Mouse (Mus musculus): Measurements from ENCODE around the gene Ncor2. TPM values are rescaled to one million over a fixed set of nuclear protein-coding genes. Genes with fewer than 3 reads are reported as not detected.
A peak's percentile ranks its signal among the peaks of the same experiment; 100 is the strongest.

The Ncor2 gene
- total RNA-seq, 1 experiment from 2014 or later, result 10.7 TPM

GRCm38 (mm10) chr5:125102352-125102751 is 76.7 kb downstream of the Ncor2 start:
- ATAC-seq (replicated peaks in 1 of 2; ENCODE audit: insufficient read depth in 1 of 2, low FRiP score in 2 of 2, low TSS enrichment in 1 of 2, low read depth in 1 of 2, poor library complexity in 2 of 2, severe bottlenecking in 2 of 2), result peak; percentile 5 to 18; a peak in 1 of 4 replicates

DNA sequence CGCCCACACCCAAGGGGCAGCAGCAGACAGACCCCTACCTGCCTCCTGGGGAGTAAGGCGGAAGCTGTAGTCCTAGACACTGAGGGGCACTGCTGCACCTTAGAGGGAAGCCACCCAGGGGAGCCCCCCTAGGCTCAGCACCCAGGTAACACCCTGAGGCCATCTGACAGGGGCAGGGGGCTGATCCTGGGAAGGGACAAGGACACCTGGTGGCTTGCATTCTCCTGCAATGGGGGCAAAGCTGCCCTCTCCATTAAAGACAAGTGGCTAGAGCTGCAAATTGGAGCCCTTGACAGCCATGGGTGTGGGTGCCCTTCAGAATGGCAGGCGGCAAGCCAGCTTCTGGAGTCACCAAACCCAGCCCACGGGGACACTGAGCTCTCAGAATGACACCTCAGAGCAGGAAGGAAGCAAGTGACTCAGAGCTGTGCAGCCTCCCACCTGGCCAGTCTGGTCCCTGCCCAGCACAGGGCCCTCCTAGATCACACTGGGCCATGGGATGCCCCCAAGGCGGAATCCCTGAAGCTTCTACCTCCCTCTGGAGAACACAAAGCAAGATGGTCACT is 79.2 kb downstream of the Ncor2 start:
- ATAC-seq (replicated peaks in 1 of 2; ENCODE audit: insufficient read depth in 1 of 2, low FRiP score in 2 of 2, low TSS enrichment in 1 of 2, low read depth in 1 of 2, poor library complexity in 2 of 2, severe bottlenecking in 2 of 2), result no peak

- ATAC-seq (replicated peaks in 1 of 2; ENCODE audit: insufficient read depth in 1 of 2, low FRiP score in 2 of 2, low TSS enrichment in 1 of 2, low read depth in 1 of 2, poor library complexity in 2 of 2, severe bottlenecking in 2 of 2), result no peak
Measured at GRCm38 (mm10) chr5:125098692-125099091, 80.3 kb downstream of the Ncor2 start.

DNA sequence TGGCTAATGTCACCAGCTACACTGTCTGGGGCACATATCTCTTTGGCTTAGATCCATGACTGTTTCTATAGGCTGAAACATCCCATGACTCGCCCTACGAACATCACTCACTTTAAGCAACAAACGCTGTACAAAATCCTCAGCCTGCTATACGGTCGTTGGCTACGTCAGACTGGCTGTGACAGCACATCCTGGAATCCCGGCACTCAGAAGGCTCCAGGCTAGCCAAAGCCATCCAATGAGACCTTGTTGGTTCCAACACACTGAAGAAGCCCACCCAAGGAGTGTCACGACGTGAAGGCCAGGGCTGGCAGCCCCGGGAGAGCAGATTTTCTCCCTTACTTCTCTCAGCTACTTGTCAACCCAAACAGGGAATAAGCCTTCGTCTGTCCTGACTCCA is 82.7 kb downstream of the Ncor2 start:
- no peak for ATAC-seq (replicated peaks in 1 of 2; ENCODE audit: insufficient read depth in 1 of 2, low FRiP score in 2 of 2, low TSS enrichment in 1 of 2, low read depth in 1 of 2, poor library complexity in 2 of 2, severe bottlenecking in 2 of 2)

GRCm38 (mm10) chr5:125095525-125096175 is 83.4 kb downstream of the Ncor2 start:
- ATAC-seq (replicated peaks in 1 of 2; ENCODE audit: insufficient read depth in 1 of 2, low FRiP score in 2 of 2, low TSS enrichment in 1 of 2, low read depth in 1 of 2, poor library complexity in 2 of 2, severe bottlenecking in 2 of 2), result no peak

DNA sequence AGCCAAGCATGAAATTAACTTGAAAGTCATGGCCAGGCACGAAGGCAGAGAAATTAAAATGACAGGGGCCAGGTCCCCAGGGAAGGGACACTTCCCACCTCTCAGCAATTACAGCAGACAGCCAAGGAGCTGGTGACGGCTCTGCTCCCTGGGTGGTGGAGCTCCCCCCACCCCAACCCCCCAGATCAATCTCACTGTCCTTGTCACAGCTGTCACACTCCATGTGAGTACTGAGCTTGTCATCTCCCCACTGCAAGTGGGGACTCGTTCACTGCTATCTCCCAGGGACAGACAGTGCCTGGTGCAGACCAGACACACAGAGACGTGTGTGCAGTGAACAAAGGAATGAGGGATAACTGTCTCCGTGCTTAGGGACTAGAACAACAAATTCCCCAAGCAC is 85.2 kb downstream of the Ncor2 start:
- ATAC-seq (replicated peaks in 1 of 2; ENCODE audit: insufficient read depth in 1 of 2, low FRiP score in 2 of 2, low TSS enrichment in 1 of 2, low read depth in 1 of 2, poor library complexity in 2 of 2, severe bottlenecking in 2 of 2), result no peak

DNA sequence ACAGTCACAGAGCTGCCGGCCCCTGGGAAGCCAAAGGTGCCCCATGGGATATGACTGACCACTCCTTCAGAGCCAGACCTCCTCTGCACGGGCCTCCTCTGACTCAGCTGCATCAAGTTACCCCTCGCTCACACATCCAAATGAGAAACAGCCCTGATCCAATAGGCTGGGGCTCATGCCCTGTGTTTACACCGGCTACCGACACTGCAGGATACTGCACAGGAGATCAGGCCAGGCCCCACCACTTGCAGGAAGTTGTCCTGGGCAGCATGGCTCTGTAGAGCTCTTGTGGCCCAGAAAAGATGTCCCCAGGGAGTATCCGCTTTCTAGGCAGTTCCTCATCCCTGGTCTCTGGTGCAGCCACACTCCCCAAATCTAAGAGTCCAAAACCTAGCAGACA is 90.9 kb downstream of the Ncor2 start:
- no peak for ATAC-seq (replicated peaks in 1 of 2; ENCODE audit: insufficient read depth in 1 of 2, low FRiP score in 2 of 2, low TSS enrichment in 1 of 2, low read depth in 1 of 2, poor library complexity in 2 of 2, severe bottlenecking in 2 of 2)

DNA sequence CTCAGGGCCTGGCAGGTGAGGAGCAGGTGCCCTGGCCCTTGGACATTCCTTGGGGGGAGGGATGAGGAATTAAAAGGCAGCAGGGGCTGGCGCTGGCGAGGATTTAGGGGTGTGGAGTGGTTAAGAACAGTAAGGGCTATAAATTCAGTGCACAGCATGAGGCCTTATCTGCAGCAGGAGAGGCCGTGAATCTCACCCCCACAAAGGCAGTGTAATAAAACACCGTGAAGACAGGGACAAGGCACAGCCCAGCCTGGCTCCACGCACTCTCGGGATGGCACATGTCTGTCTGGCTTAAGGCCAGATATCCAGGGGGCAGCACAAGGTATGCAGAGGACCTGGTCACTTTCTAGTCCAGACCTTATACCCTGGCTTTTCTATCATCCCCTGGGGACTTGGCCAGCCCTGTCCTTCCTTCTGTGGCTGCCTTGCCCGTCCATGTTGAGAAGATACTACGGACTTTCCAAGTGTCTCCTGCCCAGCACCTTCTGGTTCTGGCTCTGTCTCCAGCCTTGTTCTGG is 93.9 kb downstream of the Ncor2 start:
- ATAC-seq (replicated peaks in 1 of 2; ENCODE audit: insufficient read depth in 1 of 2, low FRiP score in 2 of 2, low TSS enrichment in 1 of 2, low read depth in 1 of 2, poor library complexity in 2 of 2, severe bottlenecking in 2 of 2), result no peak

- ATAC-seq (replicated peaks in 1 of 2; ENCODE audit: insufficient read depth in 1 of 2, low FRiP score in 2 of 2, low TSS enrichment in 1 of 2, low read depth in 1 of 2, poor library complexity in 2 of 2, severe bottlenecking in 2 of 2), result no peak
Measured at GRCm38 (mm10) chr5:125083674-125084073, 95.3 kb downstream of the Ncor2 start.

- no peak for ATAC-seq (replicated peaks in 1 of 2; ENCODE audit: insufficient read depth in 1 of 2, low FRiP score in 2 of 2, low TSS enrichment in 1 of 2, low read depth in 1 of 2, poor library complexity in 2 of 2, severe bottlenecking in 2 of 2)
Measured at GRCm38 (mm10) chr5:125081318-125082101, 97.5 kb downstream of the Ncor2 start.

DNA sequence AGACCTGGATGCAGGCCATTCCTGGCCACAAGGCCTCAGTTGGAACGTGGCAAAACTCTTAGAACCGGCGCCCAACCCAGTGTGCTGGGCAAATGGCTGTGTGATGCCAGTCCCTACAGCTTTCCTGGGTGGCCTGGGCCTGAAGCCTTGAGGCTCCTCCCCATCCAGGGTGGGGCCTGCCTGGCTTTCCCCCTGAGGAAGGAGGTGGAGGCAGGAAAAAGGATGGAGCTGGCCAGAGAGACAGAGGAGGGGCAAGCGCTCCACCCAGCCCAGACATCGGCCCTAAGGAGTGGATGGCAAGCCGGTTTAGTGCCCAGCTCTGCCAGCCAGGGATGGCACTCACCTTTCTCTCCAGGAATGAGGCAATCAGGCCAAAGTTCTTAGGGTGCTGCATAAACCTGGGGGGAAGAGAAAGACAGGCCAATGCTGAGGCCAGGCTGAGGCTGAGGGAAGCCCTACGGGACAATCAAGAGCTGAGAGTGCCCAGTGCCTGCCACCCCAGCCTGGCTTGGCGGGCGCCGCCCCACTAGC is 98.2 kb downstream of the Ncor2 start:
- ATAC-seq (replicated peaks in 1 of 2; ENCODE audit: insufficient read depth in 1 of 2, low FRiP score in 2 of 2, low TSS enrichment in 1 of 2, low read depth in 1 of 2, poor library complexity in 2 of 2, severe bottlenecking in 2 of 2), result no peak

GRCm38 (mm10) chr5:125080352-125080751 is 98.7 kb downstream of the Ncor2 start:
- ATAC-seq (replicated peaks in 1 of 2; ENCODE audit: insufficient read depth in 1 of 2, low FRiP score in 2 of 2, low TSS enrichment in 1 of 2, low read depth in 1 of 2, poor library complexity in 2 of 2, severe bottlenecking in 2 of 2), result no peak

- ATAC-seq (replicated peaks in 1 of 2; ENCODE audit: insufficient read depth in 1 of 2, low FRiP score in 2 of 2, low TSS enrichment in 1 of 2, low read depth in 1 of 2, poor library complexity in 2 of 2, severe bottlenecking in 2 of 2), result no peak
Measured at GRCm38 (mm10) chr5:125078220-125078619, 100.8 kb downstream of the Ncor2 start.

DNA sequence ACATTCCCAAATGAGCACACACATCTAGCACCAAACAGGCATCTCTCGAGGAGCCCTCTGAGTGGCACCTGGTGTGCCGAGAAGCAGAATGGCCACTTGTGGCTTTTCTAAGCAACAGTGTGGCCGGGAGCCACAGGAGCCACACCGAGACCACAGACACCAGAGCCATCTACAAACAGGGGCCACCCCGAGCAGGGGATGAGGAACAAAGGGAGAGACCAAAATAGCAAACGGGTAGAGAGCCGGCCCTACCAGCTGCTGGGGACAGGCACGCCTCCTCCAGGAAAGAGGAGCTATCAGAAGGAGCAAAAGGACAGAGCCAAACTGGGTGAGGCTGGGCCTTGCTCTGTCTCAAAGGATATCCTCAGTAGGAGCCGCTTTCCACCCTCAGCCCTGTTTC is 102.8 kb downstream of the Ncor2 start:
- ATAC-seq (replicated peaks in 1 of 2; ENCODE audit: insufficient read depth in 1 of 2, low FRiP score in 2 of 2, low TSS enrichment in 1 of 2, low read depth in 1 of 2, poor library complexity in 2 of 2, severe bottlenecking in 2 of 2), result no peak

- ATAC-seq (replicated peaks in 1 of 2; ENCODE audit: insufficient read depth in 1 of 2, low FRiP score in 2 of 2, low TSS enrichment in 1 of 2, low read depth in 1 of 2, poor library complexity in 2 of 2, severe bottlenecking in 2 of 2), result peak; percentile 60 to 73
Measured at GRCm38 (mm10) chr5:125074571-125075171, 104.3 kb downstream of the Ncor2 start.

GRCm38 (mm10) chr5:125073896-125074295 is 105.1 kb downstream of the Ncor2 start:
- no peak for ATAC-seq (replicated peaks in 1 of 2; ENCODE audit: insufficient read depth in 1 of 2, low FRiP score in 2 of 2, low TSS enrichment in 1 of 2, low read depth in 1 of 2, poor library complexity in 2 of 2, severe bottlenecking in 2 of 2)

- ATAC-seq (replicated peaks in 1 of 2; ENCODE audit: insufficient read depth in 1 of 2, low FRiP score in 2 of 2, low TSS enrichment in 1 of 2, low read depth in 1 of 2, poor library complexity in 2 of 2, severe bottlenecking in 2 of 2), result no peak
Measured at GRCm38 (mm10) chr5:125073335-125073734, 105.7 kb downstream of the Ncor2 start.

DNA sequence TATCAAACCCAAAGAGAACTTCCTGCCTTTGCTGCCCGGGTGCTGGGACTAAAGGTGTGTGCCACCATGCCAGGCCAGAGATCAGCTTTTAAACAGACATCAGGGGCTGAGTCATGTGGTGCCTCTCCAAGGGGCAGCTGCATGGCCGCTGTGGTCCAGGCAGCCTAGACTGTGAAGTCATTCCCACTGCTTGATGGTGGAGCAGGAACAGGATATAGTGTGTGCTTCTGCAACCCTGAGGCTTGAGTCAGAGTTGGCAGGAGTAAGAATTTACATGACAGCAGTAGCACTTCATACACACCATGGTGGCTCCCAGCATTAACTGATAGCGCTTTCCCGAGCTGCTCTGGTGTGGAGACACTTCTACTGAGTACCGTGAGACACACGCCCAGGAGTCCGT is 106.6 kb downstream of the Ncor2 start:
- ATAC-seq (replicated peaks in 1 of 2; ENCODE audit: insufficient read depth in 1 of 2, low FRiP score in 2 of 2, low TSS enrichment in 1 of 2, low read depth in 1 of 2, poor library complexity in 2 of 2, severe bottlenecking in 2 of 2), result peak; percentile 30 to 43

Measured in hematopoietic stem cell, adult 5-6 weeks (primary cell).